Mouse (Mus musculus): ENCODE results near the gene Gfod1. TPM values are rescaled to one million over a fixed set of nuclear protein-coding genes. Genes with fewer than 3 reads are reported as not detected.

The Gfod1 gene
- total and polyA plus RNA-seq, 3 experiments: 0.30 to 0.70 (median 0.36) TPM

- H3K4me2 ChIP-seq (ENCODE audit: insufficient read depth, low read depth, poor library complexity, severe bottlenecking): no peak overlapping the region
- no peaks in the 10 kb centered on the region for H3K79me2 ChIP-seq (replicated peaks; ENCODE audit: control insufficient read depth, extremely low read depth, insufficient read depth, poor library complexity, severe bottlenecking)
- H3K36me3 ChIP-seq (replicated peaks in 1 of 2; ENCODE audit: control insufficient read depth in 1 of 2, insufficient read depth in 1 of 2, low read length in 1 of 2): no peaks in the 10 kb centered on the region
- dilution Hi-C loops (cut with MboI; ENCODE audit: extremely low pct_ligation_motif_present, extremely low pct_unique_long_range_greater_than_20kb, low sequenced_read_pairs) (no loop called here), in situ Hi-C loops (cut with MboI; ENCODE audit: low pct_ligation_motif_present, low pct_unique_long_range_greater_than_20kb, low sequenced_read_pairs) (loop anchor here (25.0 kb wide), 1 partner anchor 384 kb away; no protein-coding TSS in a partner anchor)
- no peak overlapping the region for H3K27ac ChIP-seq (ENCODE audit: insufficient read depth, low read depth)
- no peak overlapping the region for H3K9ac ChIP-seq (ENCODE audit: insufficient read depth, low read depth)
- DNase-seq (ENCODE audit: extremely low read depth): no peak
- no peak overlapping the region for H3K4me3 ChIP-seq (replicated peaks in 1 of 3; ENCODE audit: low read depth in 2 of 3, low read length in 2 of 3, poor library complexity in 1 of 3)
- H3K27me3 ChIP-seq (replicated peaks): no peaks in the 10 kb centered on the region
- H3K9me3 ChIP-seq (replicated peaks; ENCODE audit: low read length): no peaks in the 10 kb centered on the region
- no peaks in the 10 kb centered on the region; a peak in 1 of 4 replicates for H3K4me1 ChIP-seq (ENCODE audit: control insufficient read depth in 1 of 2, insufficient read depth in 2 of 2)
- TF ChIP-seq NELFE (IDR thresholded peaks at IDR 0.05; ENCODE audit: low read depth, low read length) (no peak), TCF12 (IDR thresholded peaks at IDR 0.05; ENCODE audit: low read depth, low read length) (no peak), MXI1 (IDR thresholded peaks at IDR 0.05; ENCODE audit: low read depth, low read length) (no peak), EP300 (IDR thresholded peaks at IDR 0.05; ENCODE audit: low read length) (no peak), ETS1 (conservative IDR thresholded peaks at IDR 0.05; ENCODE audit: low read depth, low read length) (no peak)
Observed at GRCm38 (mm10) chr13:43353356-43353755, 49.4 kb upstream of the Gfod1 start.

GRCm38 (mm10) chr13:43350489-43351169 is 46.7 kb upstream of the Gfod1 start:
- no peak overlapping the region for H3K27ac ChIP-seq (ENCODE audit: insufficient read depth, low read depth)
- H3K4me2 ChIP-seq (ENCODE audit: insufficient read depth, low read depth, poor library complexity, severe bottlenecking): no peak overlapping the region
- dilution Hi-C loops (cut with MboI; ENCODE audit: extremely low pct_ligation_motif_present, extremely low pct_unique_long_range_greater_than_20kb, low sequenced_read_pairs) (no loop called here), in situ Hi-C loops (cut with MboI; ENCODE audit: low pct_ligation_motif_present, low pct_unique_long_range_greater_than_20kb, low sequenced_read_pairs) (loop anchor here (25.0 kb wide), 1 partner anchor 387 kb away; no protein-coding TSS in a partner anchor)
- no peak overlapping the region for H3K9ac ChIP-seq (ENCODE audit: insufficient read depth, low read depth)
- no peaks in the 10 kb centered on the region for H3K27me3 ChIP-seq (replicated peaks)
- no peaks in the 10 kb centered on the region for H3K36me3 ChIP-seq (replicated peaks in 1 of 2; ENCODE audit: control insufficient read depth in 1 of 2, insufficient read depth in 1 of 2, low read length in 1 of 2)
- DNase-seq (ENCODE audit: extremely low read depth): no peak
- no peak for TF ChIP-seq ZC3H11A (IDR thresholded peaks at IDR 0.05; ENCODE audit: low read depth, low read length)
- TF ChIP-seq BHLHE40 (IDR thresholded peaks at IDR 0.05; ENCODE audit: low read depth, low read length): no peak
- no peak for TF ChIP-seq MAFK (IDR thresholded peaks at IDR 0.05; ENCODE audit: insufficient replicate concordance, low read length)
- no peak for TF ChIP-seq UBTF (IDR thresholded peaks at IDR 0.05; ENCODE audit: low read depth, low read length)
- no peak for TF ChIP-seq CHD2 (IDR thresholded peaks at IDR 0.05; ENCODE audit: low read length)
- TF ChIP-seq MEF2A (IDR thresholded peaks at IDR 0.05; ENCODE audit: borderline replicate concordance, low read depth, low read length): no peak
- no peak for TF ChIP-seq NELFE (IDR thresholded peaks at IDR 0.05; ENCODE audit: low read depth, low read length)
- no peak for TF ChIP-seq ELF1 (IDR thresholded peaks at IDR 0.05; ENCODE audit: low read depth, low read length)
- no peak for TF ChIP-seq IRF4 (IDR thresholded peaks at IDR 0.05; ENCODE audit: low read depth, low read length)
- peaks cover 0 to 7% of the 10 kb centered on the region in 2 experiments; a peak in 3 of 4 replicates for H3K4me1 ChIP-seq (ENCODE audit: control insufficient read depth in 1 of 2, insufficient read depth in 2 of 2)
- H3K9me3 ChIP-seq (replicated peaks; ENCODE audit: low read length): no peaks in the 10 kb centered on the region
- H3K4me3 ChIP-seq (replicated peaks in 1 of 3; ENCODE audit: low read depth in 2 of 3, low read length in 2 of 3, poor library complexity in 1 of 3): no peak overlapping the region
- no peaks in the 10 kb centered on the region for H3K79me2 ChIP-seq (replicated peaks; ENCODE audit: control insufficient read depth, extremely low read depth, insufficient read depth, poor library complexity, severe bottlenecking)
